10 mouse cellular contexts compared by ENCODE assay signal in the genomic region with DNA sequence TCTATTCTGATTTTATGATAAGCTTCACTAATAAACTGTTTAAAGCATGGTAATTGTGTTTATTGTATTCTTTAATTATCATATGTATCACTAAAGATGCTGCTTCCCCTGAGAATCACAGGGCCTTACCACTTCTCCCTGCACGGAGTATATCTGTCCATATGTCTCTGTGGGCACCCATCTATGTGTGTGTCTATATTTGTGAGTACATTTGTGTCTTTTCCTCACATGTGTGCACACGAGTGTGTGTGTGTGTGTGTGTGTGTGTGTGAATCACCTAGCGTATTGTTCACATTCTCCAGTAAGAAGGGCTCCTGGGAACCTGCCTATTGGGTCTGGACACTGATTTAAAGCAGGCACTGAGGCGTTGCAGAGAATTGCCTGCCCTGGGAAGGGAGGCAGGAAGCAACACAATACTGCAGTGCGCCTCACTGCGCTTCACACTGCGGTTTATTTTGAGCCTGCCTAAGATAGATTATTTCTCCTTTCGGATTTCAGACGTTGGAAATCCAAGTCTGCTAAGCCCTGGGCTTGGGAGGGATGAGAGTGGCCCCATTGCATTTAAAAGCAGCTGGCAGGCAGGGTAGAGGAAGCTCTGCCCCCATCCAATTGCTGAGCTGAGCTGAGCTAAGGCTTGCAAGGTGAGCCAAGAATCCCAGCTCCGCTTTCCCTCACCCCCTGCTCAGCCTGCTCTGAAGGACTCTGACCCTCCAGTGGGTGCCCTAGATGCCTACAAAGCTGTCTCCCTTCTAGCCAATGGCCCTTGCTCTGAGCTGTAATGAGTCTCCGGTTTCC. TPM values are rescaled to one million over a fixed set of nuclear protein-coding genes. Genes with fewer than 3 reads are reported as not detected.
DNase-seq lines count a peak whose midpoint lies in the region; ATAC-seq and TF ChIP-seq lines count a peak whose summit lies in the region.
"Had no signal": no experiment of that assay in that cellular context is flagged by ENCODE, and none has a peak within 500 bp of the region (broad histone marks: within the 10 kb centered on the region; RNA-seq: fewer than 3 reads in every experiment).

No protein-coding gene starts in this region.

- DNase-seq in forebrain, embryonic 10.5 days (ENCODE audit: extremely low spot score, low spot score) = no peak
- DNase-seq in hindbrain, postnatal 0 days (ENCODE audit: low spot score) = peak; percentile 65
- DNase-seq in left cerebral cortex, postnatal 10 days (ENCODE audit: extremely low spot score in 1 of 2, low spot score in 2 of 2) = peak; percentile 51 to 77
- peak; percentile 56 for DNase-seq in right cerebral cortex, postnatal 14 days
- DNase-seq in heart, postnatal 14 days = no peak
- DNase-seq in liver, embryonic 11.5 days (ENCODE audit: low spot score) = no peak

- H3K4me2 ChIP-seq in forebrain, embryonic 13.5 days = no peak overlapping the region
- H3K4me2 ChIP-seq in hindbrain, postnatal 0 days (ENCODE audit: low read depth, low read length) = no peak overlapping the region
- H3K4me2 ChIP-seq in liver, embryonic 11.5 days = no peak overlapping the region

- H3K4me3 ChIP-seq in forebrain, embryonic 10.5 days = no peak overlapping the region
- H3K4me3 ChIP-seq in forebrain, embryonic 13.5 days = no peak overlapping the region
- no peak overlapping the region for H3K4me3 ChIP-seq in hindbrain, postnatal 0 days (ENCODE audit: low read length)
- no peak overlapping the region for H3K4me3 ChIP-seq in liver, embryonic 11.5 days (ENCODE audit: low read depth, low read length)

- no peaks in the 10 kb centered on the region for H3K36me3 ChIP-seq in forebrain, embryonic 10.5 days (replicated peaks)
- no peaks in the 10 kb centered on the region for H3K36me3 ChIP-seq in forebrain, embryonic 13.5 days (ENCODE audit: poor library complexity, severe bottlenecking)
- H3K36me3 ChIP-seq in hindbrain, postnatal 0 days (ENCODE audit: insufficient read depth, low read length) = no peaks in the 10 kb centered on the region
- no peaks in the 10 kb centered on the region for H3K36me3 ChIP-seq in liver, embryonic 11.5 days (ENCODE audit: control insufficient read depth, insufficient read depth, low read length)

- H3K27ac ChIP-seq in forebrain, embryonic 10.5 days = peak overlapping the region; percentile 51; the same call in 1 of the 2 replicates
- no peak overlapping the region for H3K27ac ChIP-seq in forebrain, embryonic 13.5 days
- H3K27ac ChIP-seq in hindbrain, postnatal 0 days = peak overlapping the region; percentile 69
- no peak overlapping the region for H3K27ac ChIP-seq in liver, embryonic 11.5 days (ENCODE audit: low read depth, low read length)
- H3K27ac ChIP-seq: macrophage had no signal

- H3K4me1 ChIP-seq in forebrain, embryonic 10.5 days = peaks cover 17% of the 10 kb centered on the region
- peaks cover 7% of the 10 kb centered on the region for H3K4me1 ChIP-seq in forebrain, embryonic 13.5 days
- 0 out of 2 replicates have a peak, but pooled peaks cover 4% of the 10 kb centered on the region for H3K4me1 ChIP-seq in hindbrain, postnatal 0 days (ENCODE audit: insufficient read depth, low read length)
- no peaks in the 10 kb centered on the region for H3K4me1 ChIP-seq in liver, embryonic 11.5 days (replicated peaks; ENCODE audit: control insufficient read depth, insufficient read depth, low read length)

- intact Hi-C loops in left cerebral cortex, postnatal 10 days (cut with DNase I) = loop anchor here (5.0 kb wide), 1 partner anchor 67 kb away; no protein-coding TSS in a partner anchor
- intact Hi-C loops in heart, postnatal 14 days (cut with DNase I) = no loop called here

- ATAC-seq in forebrain, embryonic 13.5 days = no peak
- ATAC-seq in hindbrain, postnatal 0 days = peak; percentile 66
- ATAC-seq in inflammation-experienced regulatory T-cells, adult 6 months = no peak
- ATAC-seq in liver, embryonic 11.5 days (replicated peaks; ENCODE audit: low FRiP score) = no peak

- no peak for TF ChIP-seq CTCF in hindbrain, postnatal 0 days (IDR thresholded peaks at IDR 0.05; ENCODE audit: low read depth)

- H3K27me3 ChIP-seq in forebrain, embryonic 10.5 days (ENCODE audit: poor library complexity, severe bottlenecking) = no peaks in the 10 kb centered on the region
- no peaks in the 10 kb centered on the region for H3K27me3 ChIP-seq in forebrain, embryonic 13.5 days
- H3K27me3 ChIP-seq in hindbrain, postnatal 0 days (ENCODE audit: insufficient read depth, low read length) = no peaks in the 10 kb centered on the region
- 0 out of 2 replicates have a peak, but pooled peaks cover 4% of the 10 kb centered on the region for H3K27me3 ChIP-seq in liver, embryonic 11.5 days (replicated peaks; ENCODE audit: control insufficient read depth, insufficient read depth, low read length)

- no peaks in the 10 kb centered on the region for H3K9me3 ChIP-seq in forebrain, embryonic 10.5 days
- no peaks in the 10 kb centered on the region for H3K9me3 ChIP-seq in forebrain, embryonic 13.5 days (replicated peaks)
- no peaks in the 10 kb centered on the region for H3K9me3 ChIP-seq in hindbrain, postnatal 0 days (ENCODE audit: low read length)
- H3K9me3 ChIP-seq in liver, embryonic 11.5 days (ENCODE audit: control insufficient read depth, low read length) = no peaks in the 10 kb centered on the region

- H3K9ac ChIP-seq in forebrain, embryonic 13.5 days = no peak overlapping the region
- 0 out of 2 replicates have a peak overlapping the region, but pooled peaks have one; percentile 18 for H3K9ac ChIP-seq in hindbrain, postnatal 0 days (replicated peaks; ENCODE audit: low read length)
- no peak overlapping the region for H3K9ac ChIP-seq in liver, embryonic 11.5 days (ENCODE audit: low read depth, low read length)

- 43% methylated on average over 11 of the region's 11 CpGs for WGBS in forebrain, embryonic 10.5 days
- WGBS in forebrain, embryonic 13.5 days = 40% methylated on average over 11 of the region's 11 CpGs
- 23% methylated on average over 11 of the region's 11 CpGs for WGBS in hindbrain, postnatal 0 days
- WGBS in liver, embryonic 11.5 days = 49% methylated on average over 11 of the region's 11 CpGs

RNA-seq across cellular contexts. Expression of a gene that starts 48.6 kb away (rescaled TPM):
- 0.43 and 0.47 TPM in 2 replicates for polyA plus RNA-seq in forebrain, embryonic 10.5 days (2016; fragmentation: Nextera tagmentation; extraction: Ambion mirVana)
- polyA plus RNA-seq in forebrain, embryonic 13.5 days (2015; fragmentation: Nextera tagmentation; extraction: Ambion mirVana) = 0.40 and 1.2 TPM in 2 replicates
- 0.72 and 0.73 TPM in 2 replicates for total RNA-seq in hindbrain, postnatal 0 days (2014; rRNA removed)
- 0.23 and 0.49 TPM in 2 replicates for polyA plus RNA-seq in hindbrain, postnatal 0 days (2015; fragmentation: Nextera tagmentation; extraction: Ambion mirVana)
- under 1 TPM; 0.30 to 0.45 TPM for total RNA-seq in left cerebral cortex, postnatal 10 days (2021)
- polyA plus RNA-seq in inflammation-experienced regulatory T-cells, adult 6 months (2017; shearing (Covaris generic)) = not detected
- total RNA-seq in heart, postnatal 14 days (2021) = not detected
- not detected in 2 replicates for polyA plus RNA-seq in liver, embryonic 11.5 days (2014; fragmentation: Nextera tagmentation; extraction: Ambion mirVana)
- polyA plus RNA-seq: heart, postnatal 0 days; macrophage had no signal

Comparison
In these comparisons a context has a peak if more than half of its experiments do, and no peak if none do; other contexts are left out.
1. H3K27ac ChIP-seq: peak in forebrain, embryonic 10.5 days (single experiment) and hindbrain, postnatal 0 days (single experiment); none in forebrain, embryonic 13.5 days (single experiment) and liver, embryonic 11.5 days (single experiment).
2. DNase-seq: peak in hindbrain, postnatal 0 days (single experiment), left cerebral cortex, postnatal 10 days (2 of 2) and right cerebral cortex, postnatal 14 days (single experiment); none in forebrain, embryonic 10.5 days (single experiment), heart, postnatal 14 days (0 of 2) and liver, embryonic 11.5 days (single experiment).